Mouse (Mus musculus) embryonic facial prominence, embryonic 14.5 days (tissue): Measurements from ENCODE around the gene Wtap. TPM values are rescaled to one million over a fixed set of nuclear protein-coding genes. Genes with fewer than 3 reads are reported as not detected.
"Not testable (repeated sequence)": the region's sequence is repeated elsewhere in the genome, so short reads cannot be mapped to it uniquely, and the experiment has no call there.

ENCODE experiments used
- ATAC-seq: fragments of 200-750 bp; cut with Nextera tagmentation; 2 replicates; pipeline ENCODE4 v1.8.0; 2017; ENCODE audit warnings: low read depth, moderate number of reproducible peaks, moderate TSS enrichment
- DNase-seq: peaks from one replicate; pipeline ENCODE4 v3.0.0-alpha.2; 2015; ENCODE audit warnings: low spot score
- H3K27ac ChIP-seq: fragments of 300-500 bp; sonication (generic); replicated peaks from 2 replicates; pipeline ENCODE4 v1.5.1; 2014; ENCODE audit warnings: low read depth, mild to moderate bottlenecking, low read length, moderate library complexity
- H3K27me3 ChIP-seq: fragments of 300-500 bp; sonication (generic); replicated peaks from 2 replicates; pipeline ENCODE4 v1.6.1; 2014; ENCODE audit warnings: low read length; ENCODE audit not compliant: control insufficient read depth, insufficient read depth
- H3K36me3 ChIP-seq: fragments of 300-500 bp; sonication (generic); 2 replicates; pipeline ENCODE4 v1.6.1; 2014; ENCODE audit warnings: low read length, mixed read lengths; ENCODE audit not compliant: control insufficient read depth, insufficient read depth
- H3K4me1 ChIP-seq: fragments of 300-500 bp; sonication (generic); 2 replicates; pipeline ENCODE4 v1.6.1; 2014; ENCODE audit warnings: antibody characterized with exemption, low read length; ENCODE audit not compliant: control insufficient read depth, insufficient read depth
- H3K4me2 ChIP-seq: fragments of 300-500 bp; sonication (generic); 2 replicates; pipeline ENCODE4 v1.6.1; 2014; ENCODE audit warnings: low read depth, mild to moderate bottlenecking, low read length, moderate library complexity, mixed read lengths
- H3K4me3 ChIP-seq: fragments of 300-500 bp; sonication (generic); 2 replicates; pipeline ENCODE4 v1.5.1; 2014; ENCODE audit warnings: low read depth, mild to moderate bottlenecking, low read length
- H3K9ac ChIP-seq: fragments of 300-500 bp; sonication (generic); 2 replicates; pipeline ENCODE4 v1.6.1; 2014; ENCODE audit warnings: low read depth, mild to moderate bottlenecking, low read length, moderate library complexity, mixed read lengths
- H3K9me3 ChIP-seq: fragments of 300-500 bp; sonication (generic); 2 replicates; pipeline ENCODE4 v1.6.1; 2016; ENCODE audit warnings: low read length; ENCODE audit not compliant: control insufficient read depth
- WGBS: fragments of 180-500 bp; shearing (Covaris S2); extraction: QIAGEN DNeasy Blood & Tissue Kit; methylation state at CpG from one replicate; pipeline ENCODE4 v1.1.7; 2014; 5-methylcytosine and 5-hydroxymethylcytosine counted together
- polyA plus RNA-seq: library from polyadenylated mRNA; unstranded; fragments of >200 nt; fragmentation: Nextera tagmentation; extraction: Ambion mirVana; gene quantifications from 2 replicates; pipeline ENCODE4 v1.2.1, GENCODE M21; 2014

Wtap gene
- polyA plus RNA-seq, 1 experiment from 2014 or later: 118 TPM

GRCm38 (mm10) chr17:13004436-13004835, 10.5 kb upstream of the Wtap start:
- not testable (repeated sequence) for ATAC-seq, H3K9ac ChIP-seq, H3K36me3 ChIP-seq, H3K4me3 ChIP-seq, H3K27me3 ChIP-seq, H3K9me3 ChIP-seq, H3K27ac ChIP-seq, H3K4me1 ChIP-seq, H3K4me2 ChIP-seq, DNase-seq
- 70% methylated on average over 2 of the region's 2 CpGs for WGBS

- 90% methylated on average over 5 of the region's 5 CpGs for WGBS
- not testable (repeated sequence) for H3K27ac ChIP-seq
Measured at GRCm38 (mm10) chr17:13002243-13002642, 8.3 kb upstream of the Wtap start.

GRCm38 (mm10) chr17:12999069-12999468, 5.1 kb upstream of the Wtap start:
- H3K9me3 ChIP-seq: no peaks in the 10 kb centered on the region
- no peaks in the 10 kb centered on the region for H3K36me3 ChIP-seq
- no peak for DNase-seq
- H3K4me3 ChIP-seq: no peak overlapping the region
- H3K4me1 ChIP-seq: no peaks in the 10 kb centered on the region
- no peak overlapping the region for H3K27ac ChIP-seq
- H3K27me3 ChIP-seq: no peaks in the 10 kb centered on the region
- 68% methylated on average over 6 of the region's 6 CpGs for WGBS
- no peak overlapping the region for H3K4me2 ChIP-seq
- H3K9ac ChIP-seq: no peak overlapping the region
- no peak for ATAC-seq

More at GRCm38 (mm10) chr17:13002243-13002642, 8.3 kb upstream of the Wtap start:
- DNase-seq, H3K4me2 ChIP-seq, H3K27me3 ChIP-seq, H3K4me1 ChIP-seq, H3K9me3 ChIP-seq, H3K4me3 ChIP-seq, H3K9ac ChIP-seq, ATAC-seq, H3K36me3 ChIP-seq: not testable (repeated sequence)

GRCm38 (mm10) chr17:12997890-12998289, 3.9 kb upstream of the Wtap start:
- no peak for DNase-seq
- H3K27ac ChIP-seq: no peak overlapping the region
- WGBS: 83% methylated on average over 5 of the region's 5 CpGs
- H3K4me1 ChIP-seq: peaks cover 4% of the 10 kb centered on the region
- ATAC-seq: no peak
- no peak overlapping the region for H3K9ac ChIP-seq
- no peaks in the 10 kb centered on the region for H3K9me3 ChIP-seq
- no peak overlapping the region for H3K4me3 ChIP-seq
- no peak overlapping the region for H3K4me2 ChIP-seq
- no peaks in the 10 kb centered on the region for H3K27me3 ChIP-seq
- H3K36me3 ChIP-seq: no peaks in the 10 kb centered on the region

GRCm38 (mm10) chr17:12996345-12996744, 2.4 kb upstream of the Wtap start:
- H3K36me3 ChIP-seq: no peaks in the 10 kb centered on the region
- no peaks in the 10 kb centered on the region for H3K9me3 ChIP-seq
- DNase-seq (peak; percentile 64), ATAC-seq (no peak)
- no peaks in the 10 kb centered on the region for H3K27me3 ChIP-seq
- H3K4me3 ChIP-seq: no peak overlapping the region
- no peak overlapping the region for H3K4me2 ChIP-seq
- no peak overlapping the region for H3K27ac ChIP-seq
- 18% methylated on average over 3 of the region's 3 CpGs for WGBS
- peaks cover 4% of the 10 kb centered on the region for H3K4me1 ChIP-seq
- H3K9ac ChIP-seq: no peak overlapping the region

- Histone ChIP-seq H3K27me3 (no peaks in the 10 kb centered on the region), H3K36me3 (peaks cover 7% of the 10 kb centered on the region; the same call in 1 of the 2 replicates), H3K4me2 (peak overlapping the region; percentile 87), H3K4me3 (peak overlapping the region; percentile 100), H3K9me3 (peaks cover 4% of the 10 kb centered on the region; the same call in 1 of the 2 replicates), H3K4me1 (peaks cover 8% of the 10 kb centered on the region), H3K27ac (peak overlapping the region; percentile 99), H3K9ac (peak overlapping the region; percentile 99)
- peak; percentile 87 for ATAC-seq
- DNase-seq: peak; percentile 99
- under 1% methylated on average over 38 of the region's 51 CpGs for WGBS
Measured at GRCm38 (mm10) chr17:12992470-12992991, 1.4 kb downstream of the Wtap start.

- 0% methylated on average over 40 of the region's 84 CpGs for WGBS
Measured at GRCm38 (mm10) chr17:12991635-12992358, 2.2 kb downstream of the Wtap start.

GRCm38 (mm10) chr17:12991194-12991634, 2.8 kb downstream of the Wtap start:
- H3K4me1 ChIP-seq: peaks cover 8% of the 10 kb centered on the region
- DNase-seq: peak; percentile 51
- no peaks in the 10 kb centered on the region for H3K27me3 ChIP-seq
- peaks cover 4% of the 10 kb centered on the region; the same call in 1 of the 2 replicates for H3K9me3 ChIP-seq
- H3K4me3 ChIP-seq: peak overlapping the region; percentile 100
- 1% methylated on average over 12 of the region's 12 CpGs for WGBS
- peak overlapping the region; percentile 99 for H3K9ac ChIP-seq
- H3K36me3 ChIP-seq: peaks cover 7% of the 10 kb centered on the region; the same call in 1 of the 2 replicates
- H3K27ac ChIP-seq: peak overlapping the region; percentile 99
- no peak for ATAC-seq
- H3K4me2 ChIP-seq: peak overlapping the region; percentile 87

More at GRCm38 (mm10) chr17:12991635-12992358, 2.2 kb downstream of the Wtap start:
- Histone ChIP-seq H3K9me3 (peaks cover 4% of the 10 kb centered on the region; the same call in 1 of the 2 replicates), H3K4me3 (peak overlapping the region; percentile 100), H3K36me3 (peaks cover 7% of the 10 kb centered on the region; the same call in 1 of the 2 replicates), H3K27me3 (no peaks in the 10 kb centered on the region), H3K4me1 (peaks cover 8% of the 10 kb centered on the region), H3K4me2 (peak overlapping the region; percentile 87), H3K27ac (peak overlapping the region; percentile 99), H3K9ac (peak overlapping the region; percentile 99)
- peak; percentile 89 for DNase-seq
- ATAC-seq: peak; percentile 95
